Mouse (Mus musculus): ENCODE data around the gene Ano3.

Ano3 gene

DNA sequence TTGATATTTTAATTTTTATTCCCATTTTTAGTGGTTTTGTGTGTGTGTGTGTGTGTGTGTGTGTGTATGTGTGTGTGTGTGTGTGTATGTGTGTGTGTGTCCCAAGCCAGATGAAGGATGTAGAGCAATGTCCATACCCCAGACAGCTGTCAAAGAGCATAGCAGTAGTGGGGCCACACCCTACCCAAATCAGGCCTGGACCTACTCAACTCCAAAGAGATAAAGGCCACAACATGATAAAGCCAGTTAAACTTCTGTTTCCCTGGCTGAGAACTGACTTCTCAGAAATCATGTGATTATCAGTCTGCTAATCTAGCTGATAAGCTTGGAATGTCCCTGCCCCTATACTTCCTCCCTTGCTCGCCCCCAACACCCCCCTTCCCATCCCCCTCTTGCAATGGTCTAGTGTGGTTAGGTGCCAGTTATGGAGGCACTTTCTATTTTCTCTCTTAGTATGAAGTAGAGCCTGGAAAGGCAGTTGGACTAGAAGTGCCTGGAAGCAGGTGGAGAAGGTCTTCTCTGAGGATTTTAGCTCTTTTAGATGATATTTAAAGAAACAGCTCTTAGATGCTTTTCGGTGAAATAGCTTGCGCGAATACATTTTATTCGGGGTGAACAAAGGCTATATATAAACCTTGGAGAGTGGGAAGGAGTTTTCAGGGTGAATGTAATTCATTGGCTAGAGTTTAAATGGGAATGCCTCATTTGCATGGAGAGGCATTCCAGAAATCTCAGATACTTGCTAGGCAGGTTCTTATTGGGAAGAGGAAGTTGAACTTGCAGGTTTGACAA, 144.2 kb downstream of the Ano3 start:
- no peak for DNase-seq (ENCODE audit: low spot score in 2 of 2)

DNA sequence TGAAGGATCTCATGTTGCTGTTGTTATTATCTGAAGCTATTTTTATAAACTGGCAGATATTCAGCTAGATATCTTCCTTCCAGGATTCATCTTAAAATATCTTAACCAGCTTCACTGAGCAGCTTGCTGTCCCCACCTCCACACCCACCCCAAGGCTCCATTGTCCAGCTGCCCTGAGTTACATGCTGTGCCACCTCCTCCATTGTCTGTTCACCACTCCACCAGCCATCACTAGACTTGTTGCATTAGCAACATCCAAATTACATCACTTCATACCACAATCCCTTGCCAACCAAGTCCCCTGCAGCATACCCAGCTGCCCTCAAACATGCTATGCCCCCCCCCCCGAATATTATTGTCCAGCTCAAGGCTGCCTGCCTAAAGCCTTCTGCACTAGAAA, 154.8 kb downstream of the Ano3 start:
- DNase-seq (ENCODE audit: low spot score in 2 of 2), result no peak

DNA sequence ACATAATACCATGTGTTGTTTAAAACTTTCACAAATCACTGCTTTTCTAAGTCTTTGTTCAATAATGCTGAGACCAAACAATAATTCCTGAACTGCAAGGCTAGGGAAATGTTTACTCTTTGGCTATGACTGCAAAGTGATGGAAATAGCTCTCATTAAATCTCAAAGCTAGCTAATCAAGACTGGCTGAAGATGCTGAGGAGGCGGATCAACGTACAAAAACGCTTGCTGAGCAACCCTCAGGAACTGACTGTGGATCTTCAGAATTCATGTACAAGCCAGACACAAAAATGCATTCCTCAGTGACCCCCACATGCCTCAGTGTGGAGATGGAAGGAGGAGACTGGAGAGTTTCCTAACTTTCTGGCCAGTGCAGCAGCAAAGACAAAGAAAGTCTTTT, 155.3 kb downstream of the Ano3 start:
- no peak for DNase-seq (ENCODE audit: low spot score in 2 of 2)

DNA sequence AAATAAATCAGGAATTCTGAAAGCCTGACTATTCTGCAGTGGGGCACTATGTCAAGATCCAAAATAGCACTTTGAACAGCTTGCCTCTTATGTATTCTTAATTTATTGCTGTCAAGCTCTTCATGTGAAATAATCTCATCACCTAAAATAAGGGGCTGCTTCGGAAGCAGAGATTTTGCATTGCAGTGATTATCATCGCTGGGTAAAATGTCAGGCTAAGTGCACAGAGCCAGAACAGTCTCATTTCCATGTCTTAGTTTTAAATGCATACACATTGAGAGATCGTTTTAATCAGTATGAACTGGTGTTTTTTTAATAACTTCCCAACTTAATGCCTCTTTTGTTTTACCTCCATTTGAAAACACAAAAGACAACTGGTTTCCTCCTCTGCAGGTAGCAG, 163.3 kb downstream of the Ano3 start:
- no peak for DNase-seq (ENCODE audit: low spot score in 2 of 2)

DNA sequence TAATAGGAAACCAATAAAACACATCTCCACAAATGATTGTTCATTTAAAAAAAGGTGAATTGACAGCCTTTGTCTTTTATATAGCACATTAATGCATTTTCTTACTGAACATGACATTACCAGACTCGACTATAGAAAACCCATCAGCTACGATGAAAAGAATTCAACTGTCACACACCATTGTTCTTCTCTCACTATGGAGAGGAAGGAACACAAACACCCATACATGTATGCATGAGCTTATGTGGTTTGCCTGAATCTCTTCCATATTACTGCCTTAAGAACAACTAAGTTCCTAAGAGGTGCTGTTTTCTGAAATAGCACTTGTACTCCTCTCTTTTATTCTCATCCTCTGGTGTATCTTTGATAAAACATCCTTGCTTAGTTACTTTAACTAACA, 191.3 kb downstream of the Ano3 start:
- no peak for DNase-seq (ENCODE audit: low spot score in 2 of 2)

DNA sequence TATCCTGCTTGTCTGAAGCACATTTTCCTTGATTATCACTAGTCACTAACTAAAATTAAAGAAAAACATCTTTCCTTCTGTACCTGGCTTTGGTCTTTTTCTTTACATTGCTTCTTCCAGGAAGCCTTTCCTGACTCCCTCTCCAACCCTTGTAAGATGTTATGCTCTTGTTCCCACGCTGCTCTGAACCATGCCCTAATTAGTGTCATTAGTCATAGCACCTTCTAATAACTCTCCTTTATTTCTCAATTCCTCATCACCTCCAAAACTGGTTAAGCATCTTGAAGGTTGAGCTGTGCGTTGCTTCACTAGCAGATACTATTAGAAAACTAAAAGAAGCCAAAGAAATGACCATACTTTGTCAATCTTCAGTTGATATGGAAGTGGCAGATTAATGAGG, 193.2 kb downstream of the Ano3 start:
- no peak for DNase-seq (ENCODE audit: low spot score in 2 of 2)

DNA sequence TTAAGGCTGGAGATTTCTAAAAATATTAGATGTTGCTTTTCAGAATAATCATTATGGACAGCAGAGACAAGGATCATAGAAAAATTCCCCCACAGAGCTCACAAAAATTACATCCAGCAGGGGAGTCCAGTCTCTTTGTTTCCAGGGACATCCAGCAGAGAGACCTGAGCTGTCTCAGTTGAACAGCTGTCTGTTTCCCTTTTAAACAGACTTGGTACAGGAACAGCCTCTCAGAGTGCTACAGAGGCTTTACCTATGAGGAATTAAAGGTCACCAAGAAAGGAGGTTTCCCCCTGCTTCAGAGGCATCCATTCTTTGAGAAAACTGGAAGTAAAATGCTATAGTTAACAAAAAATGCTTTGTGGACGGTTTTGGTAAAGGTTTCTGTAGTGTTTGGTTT, 210.2 kb downstream of the Ano3 start:
- DNase-seq (ENCODE audit: low spot score in 2 of 2), result no peak

DNA sequence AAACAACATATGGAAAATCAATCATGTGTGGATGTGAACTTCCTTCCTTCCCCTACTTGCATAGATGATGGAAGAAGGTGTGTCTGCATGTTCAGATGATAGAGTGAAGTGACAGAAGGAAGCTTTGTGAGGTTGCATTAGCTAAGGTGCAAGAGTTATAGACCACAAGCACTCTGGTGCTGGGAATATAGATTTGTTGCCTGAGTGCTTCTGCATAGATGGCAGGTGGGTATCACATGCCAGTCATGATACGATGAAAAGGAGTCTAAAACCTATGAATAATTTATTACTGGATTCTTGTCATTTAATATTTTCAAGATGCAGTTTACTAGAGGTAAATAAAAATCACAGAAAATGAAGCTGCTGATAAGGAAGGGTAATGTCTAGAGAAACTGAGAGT, 210.9 kb downstream of the Ano3 start:
- no peak for DNase-seq (ENCODE audit: low spot score in 2 of 2)

DNA sequence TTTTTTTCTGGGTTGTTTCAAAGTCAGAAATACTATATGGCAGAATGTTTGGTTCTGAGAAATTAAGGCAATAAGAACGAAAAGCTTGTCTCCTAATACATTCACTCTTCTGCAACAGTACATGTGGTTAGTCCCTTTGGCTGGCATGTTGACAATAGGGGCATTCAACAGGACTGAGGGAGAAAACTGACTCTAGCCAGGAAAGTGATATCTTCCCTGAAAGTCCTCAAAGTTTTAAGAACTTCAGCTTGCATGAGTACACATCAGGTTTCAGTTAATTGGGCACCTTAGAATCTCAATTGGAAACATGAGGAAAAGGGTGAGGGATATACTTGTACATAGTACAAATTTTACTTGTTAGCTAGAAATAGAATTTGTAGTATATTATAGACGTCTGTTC, 212.7 kb downstream of the Ano3 start:
- no peak for DNase-seq (ENCODE audit: low spot score in 2 of 2)

DNA sequence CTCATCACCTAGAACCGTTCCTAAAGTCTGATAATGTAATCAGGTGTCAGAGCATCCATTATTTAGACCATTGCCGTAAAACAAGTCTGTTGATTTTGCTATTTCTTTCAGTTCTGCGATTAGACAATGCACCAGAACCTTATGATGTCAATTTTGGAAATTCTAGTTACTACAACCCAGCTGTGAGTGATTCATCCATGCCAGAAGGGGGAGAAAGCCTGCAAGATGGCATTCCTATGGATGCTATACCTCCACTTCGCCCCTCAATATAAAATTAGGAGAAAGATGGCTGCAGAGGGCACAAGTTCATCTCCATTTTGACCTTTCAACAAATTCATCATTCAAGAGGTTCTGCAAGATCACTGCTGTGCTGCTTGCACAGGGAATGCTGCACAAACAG, 213.5 kb downstream of the Ano3 start:
- DNase-seq (ENCODE audit: low spot score in 2 of 2), result no peak

DNA sequence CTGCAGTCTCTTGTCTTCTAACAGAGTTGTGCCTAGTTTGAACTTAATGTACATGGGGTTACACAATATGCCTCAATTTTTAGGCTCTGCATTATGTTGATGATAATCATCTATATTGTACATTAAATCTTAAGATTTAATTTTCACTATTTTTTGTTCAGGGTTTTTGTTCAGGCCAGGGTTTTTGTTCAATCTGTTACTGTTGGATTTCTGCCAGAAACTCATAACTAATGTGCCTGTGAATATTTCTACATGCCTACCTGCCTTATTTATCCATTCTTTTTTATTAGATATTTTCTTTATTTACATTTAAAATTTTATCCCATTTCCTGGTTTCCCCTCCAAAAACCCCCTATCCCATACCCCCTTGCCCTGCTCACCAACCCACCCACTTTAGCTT, 224.6 kb downstream of the Ano3 start:
- DNase-seq (ENCODE audit: low spot score in 2 of 2), result no peak

DNA sequence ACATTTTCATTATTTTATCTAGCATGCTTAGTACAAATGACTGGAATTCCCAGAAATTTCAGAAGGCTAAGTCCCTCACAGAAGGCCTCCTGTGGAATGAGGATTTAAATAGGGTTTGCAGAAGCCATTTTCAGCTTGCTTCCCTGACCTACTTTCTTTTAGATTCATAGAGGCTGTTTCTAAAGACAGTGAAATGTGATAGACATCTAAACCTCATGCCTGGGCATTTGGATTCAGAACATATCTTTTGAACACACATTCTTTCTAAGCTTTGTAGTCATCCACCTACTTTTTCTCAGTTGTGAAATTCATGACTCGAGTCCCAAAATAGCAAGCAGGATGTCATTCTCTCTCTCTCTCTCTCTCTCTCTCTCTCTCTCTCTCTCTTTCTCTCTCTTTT, 228.5 kb downstream of the Ano3 start:
- no peak for DNase-seq (ENCODE audit: low spot score in 2 of 2)

DNA sequence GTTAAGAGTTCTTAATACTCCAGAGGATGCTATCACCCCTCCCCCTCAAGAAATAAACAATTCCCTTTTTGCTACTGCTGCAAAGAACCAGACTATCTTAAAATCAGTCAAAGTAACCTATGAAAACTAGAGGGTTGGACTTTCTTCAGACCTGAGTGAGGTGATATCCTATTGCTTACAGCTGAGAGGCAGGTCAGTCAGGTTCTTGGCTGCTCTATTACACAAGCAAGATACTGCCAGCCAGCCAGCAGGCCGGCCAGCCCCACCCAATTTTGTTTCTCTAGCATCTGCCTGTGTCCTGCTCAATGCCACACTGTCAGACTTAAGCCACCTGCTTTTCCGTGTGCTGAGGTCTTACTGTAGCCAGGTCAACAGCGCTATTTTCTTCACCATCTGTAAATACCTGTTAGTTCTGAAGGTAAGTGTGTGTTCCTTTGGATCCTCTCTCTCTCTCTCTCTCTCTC, 229.4 kb downstream of the Ano3 start, which contains the start of gene Muc15:
Gene Muc15, plus strand, starts transcription at position 51 of the 464 bp plus-strand sequence.
- no peak for DNase-seq (ENCODE audit: low spot score in 2 of 2)

DNA sequence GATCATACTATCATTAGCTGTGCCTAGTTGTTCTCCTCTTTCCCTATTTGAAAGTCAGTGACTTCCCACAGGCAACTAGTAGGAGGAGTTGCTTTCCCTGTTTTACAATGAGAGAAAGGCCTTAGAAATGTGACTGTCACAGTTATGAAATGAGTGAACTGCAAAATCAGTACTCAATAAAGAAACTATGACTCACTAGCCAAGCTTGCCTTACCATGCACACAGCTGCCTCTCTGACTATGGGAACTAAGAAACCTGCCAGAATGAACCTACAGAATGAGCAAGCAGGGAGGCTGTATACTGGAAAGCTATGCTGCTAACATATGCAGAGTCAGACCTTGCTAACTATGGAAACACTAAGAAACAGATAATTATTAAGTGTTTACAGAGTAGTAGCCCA, 231.7 kb downstream of the Ano3 start:
- no peak for DNase-seq (ENCODE audit: low spot score in 2 of 2)

DNA sequence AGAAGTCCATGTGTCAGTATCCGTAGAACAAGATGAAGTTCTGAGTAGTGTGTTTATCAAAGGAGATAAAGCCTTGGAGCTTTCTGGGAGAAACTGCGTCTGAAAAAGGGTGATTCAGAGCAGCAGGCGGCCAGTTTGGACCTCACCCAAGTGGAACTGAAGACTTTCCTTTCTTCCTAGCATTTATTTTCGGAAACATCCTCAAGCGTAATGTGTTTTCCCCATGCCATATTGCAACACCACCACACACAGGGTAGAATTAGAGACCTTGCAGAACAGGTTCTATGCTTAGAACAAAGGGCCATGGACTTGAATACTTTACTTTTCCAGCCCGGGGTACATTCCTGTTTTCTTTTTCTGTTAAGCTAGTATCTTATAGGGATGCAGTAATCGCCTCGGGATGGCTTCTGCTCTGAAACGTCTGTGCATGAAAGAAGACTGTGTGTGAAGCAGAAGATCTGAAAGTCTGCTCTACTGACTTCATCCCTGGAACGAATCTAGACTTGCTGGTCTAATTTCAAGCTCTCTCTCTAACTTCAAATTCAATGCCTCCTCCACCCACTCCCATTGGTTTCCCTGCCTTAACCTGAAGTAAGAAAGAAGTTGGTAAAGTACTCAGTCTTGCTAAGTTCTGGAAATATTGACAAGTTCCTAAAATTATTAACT, 240.5 kb downstream of the Ano3 start:
- no peak for DNase-seq (ENCODE audit: low spot score in 2 of 2)

DNA sequence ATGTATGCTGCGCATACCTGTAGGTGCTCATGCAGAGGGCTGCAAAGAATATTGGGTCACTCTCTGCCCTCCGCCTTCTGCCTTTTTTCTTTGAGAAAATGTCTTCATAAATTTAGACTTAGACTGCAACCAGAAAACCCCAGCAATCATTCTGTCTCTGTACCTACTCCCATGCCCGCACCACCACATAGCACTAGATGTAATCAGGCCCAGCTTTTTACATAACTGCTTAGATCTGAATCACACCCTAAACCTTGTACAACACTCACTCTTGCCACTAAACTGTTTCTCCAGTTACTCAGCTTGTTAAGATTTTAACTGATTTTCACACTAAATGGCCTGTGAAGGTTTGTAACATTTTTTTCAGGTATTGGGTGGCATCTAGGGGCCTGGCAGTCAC, 241.3 kb downstream of the Ano3 start:
- DNase-seq (ENCODE audit: low spot score in 2 of 2), result no peak

DNA sequence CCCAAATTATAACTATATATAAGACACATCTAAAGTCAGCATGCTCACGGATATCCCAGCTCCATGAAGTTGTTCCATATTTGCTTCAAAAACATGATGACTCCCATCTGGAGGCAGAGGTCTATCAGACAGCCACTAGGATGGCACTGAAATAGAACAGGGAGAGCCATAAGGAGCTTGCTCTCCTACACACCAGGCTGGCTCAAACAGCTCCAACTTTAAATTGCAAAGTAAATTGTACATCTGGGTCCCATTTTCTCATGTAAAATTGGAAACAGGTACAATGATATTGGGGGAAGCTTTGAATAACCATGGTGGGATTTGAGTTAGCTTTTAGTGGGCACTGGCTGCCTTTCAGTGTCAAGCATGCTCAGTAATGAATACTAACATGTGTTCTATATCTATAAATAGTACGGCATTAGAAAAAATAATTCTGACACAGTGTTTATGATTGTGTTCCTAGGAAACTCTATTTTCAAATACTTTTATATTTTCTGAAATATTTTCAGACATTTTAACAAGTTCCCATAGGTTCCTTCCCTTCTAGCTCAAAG, 279.6 kb downstream of the Ano3 start:
- DNase-seq (ENCODE audit: low spot score in 2 of 2), result no peak

DNA sequence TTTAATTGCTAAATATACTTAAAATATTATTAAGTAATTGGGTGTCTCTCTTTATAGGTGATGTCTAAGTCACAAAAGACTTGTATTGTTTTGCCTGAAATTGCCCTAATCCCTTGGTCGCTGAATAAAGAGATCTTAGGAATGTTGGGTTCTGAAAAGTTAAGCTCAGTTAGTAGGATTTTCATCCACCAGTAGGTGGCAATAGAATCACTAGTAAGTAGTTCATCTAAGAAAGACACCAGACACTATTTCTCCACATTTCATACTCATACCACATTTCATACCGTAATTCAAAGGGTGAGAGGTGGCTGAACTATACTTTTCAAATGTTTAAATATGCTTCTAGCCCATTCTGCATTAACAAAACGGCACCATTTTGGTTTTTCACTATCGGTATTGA, 287.4 kb downstream of the Ano3 start:
- no peak for DNase-seq (ENCODE audit: low spot score in 2 of 2)

DNA sequence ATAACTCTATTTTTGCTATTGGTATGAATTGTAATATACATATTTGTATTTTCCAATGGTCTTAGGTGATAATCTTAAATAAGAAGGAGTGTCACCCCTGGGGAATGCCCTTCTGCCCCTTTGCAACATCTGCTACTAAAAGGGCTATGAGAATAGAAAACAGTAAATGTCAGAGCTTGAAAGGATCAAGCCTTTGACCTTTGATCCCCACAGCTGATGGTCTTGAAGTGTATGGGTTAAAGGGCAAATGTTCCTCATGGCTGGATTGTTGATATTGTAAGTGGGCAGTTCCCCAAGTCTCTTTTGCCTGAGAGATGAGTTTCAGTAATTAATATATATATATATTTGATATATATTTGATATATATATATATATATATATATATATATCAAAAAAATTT, 305.9 kb downstream of the Ano3 start:
- no peak for DNase-seq (ENCODE audit: low spot score in 2 of 2)

DNA sequence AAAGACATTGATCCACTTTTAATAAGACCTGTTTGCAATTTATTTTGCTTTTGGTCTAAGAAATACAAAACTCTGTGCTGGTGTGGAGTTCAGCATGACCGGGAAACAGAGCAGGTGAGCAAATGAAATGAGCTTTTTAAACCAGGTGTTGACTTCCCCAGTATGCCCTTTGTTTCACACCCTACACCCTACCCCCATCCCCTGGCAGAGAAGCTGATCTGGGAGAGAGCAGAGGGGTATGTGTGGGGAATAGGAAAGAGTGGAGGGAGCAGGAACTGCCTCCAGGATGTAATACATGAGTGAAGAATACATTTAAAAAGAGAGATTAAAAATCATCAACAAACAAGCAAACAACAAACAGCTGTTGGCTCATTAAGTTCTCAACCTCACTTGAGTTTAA, 306.4 kb downstream of the Ano3 start:
- DNase-seq (ENCODE audit: low spot score in 2 of 2), result no peak
